Mouse (Mus musculus): ENCODE measurements at regions not wholly inside any gene's neighbourhood (a gene's known extent, or its start where the extent isn't known, plus 50 kb on each side); places are given as distances from the start of the nearest gene placed in this dataset.

DNA sequence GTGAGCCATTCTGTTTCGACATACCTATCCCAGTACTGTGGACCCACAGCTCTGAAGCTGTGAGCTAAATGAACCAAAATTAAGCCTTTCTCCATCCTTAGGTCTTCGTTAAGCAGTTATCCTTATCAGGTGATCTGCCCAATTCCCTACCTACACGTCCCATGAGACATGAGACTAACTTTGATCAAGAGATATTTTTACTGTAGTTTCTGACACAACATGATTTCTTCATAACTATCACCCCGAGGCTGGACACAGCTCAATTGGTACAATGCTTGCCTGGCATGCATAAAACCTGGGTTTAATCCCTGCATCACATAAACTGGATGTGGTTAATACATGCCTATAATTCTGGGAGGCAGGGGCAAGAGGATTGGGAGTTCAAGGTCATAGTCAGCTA lies 82.2 kb upstream of the Elovl6 start:
- no peak for DNase-seq (ENCODE audit: low read depth)

DNA sequence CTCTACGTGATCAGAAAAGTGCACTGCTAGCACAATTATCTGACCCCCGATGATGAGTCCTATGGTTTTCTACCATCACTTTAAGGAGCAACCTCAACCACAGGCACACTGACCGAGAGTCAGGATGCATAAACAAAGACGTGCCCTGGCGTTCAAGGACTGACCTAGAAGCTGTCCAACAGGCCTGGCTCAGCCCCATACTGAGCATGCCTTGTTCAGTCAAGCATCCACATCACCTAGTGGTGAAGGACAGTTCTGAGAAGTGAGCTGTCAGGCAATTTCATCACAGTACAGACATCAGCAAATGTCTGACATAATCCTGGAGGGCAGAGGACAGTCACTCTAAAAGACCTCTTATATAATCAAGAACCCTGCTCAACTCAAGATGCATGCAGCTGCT lies 81.5 kb upstream of the Elovl6 start:
- no peak for DNase-seq (ENCODE audit: low read depth)

DNA sequence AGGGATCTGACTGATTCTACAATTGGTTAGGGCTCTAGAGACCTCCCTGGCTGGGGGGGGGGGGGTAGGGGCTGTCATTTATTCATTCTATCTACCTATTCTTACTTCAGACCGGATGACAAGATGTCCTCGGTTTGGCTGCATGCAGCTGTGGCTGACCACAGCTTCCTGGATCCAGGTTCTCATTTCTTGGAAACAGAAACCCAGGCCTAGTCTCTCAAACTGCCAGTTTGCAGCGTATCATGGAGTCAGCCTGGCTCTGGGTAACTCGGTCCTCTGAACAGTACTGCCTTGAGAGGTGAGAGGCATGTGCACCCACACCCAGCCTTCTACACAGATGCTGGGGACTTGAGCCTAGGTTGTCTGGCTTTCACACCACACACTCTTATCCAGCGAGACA lies 62.1 kb upstream of the Elovl6 start:
- peak; percentile 46 for DNase-seq (ENCODE audit: low read depth)

DNA sequence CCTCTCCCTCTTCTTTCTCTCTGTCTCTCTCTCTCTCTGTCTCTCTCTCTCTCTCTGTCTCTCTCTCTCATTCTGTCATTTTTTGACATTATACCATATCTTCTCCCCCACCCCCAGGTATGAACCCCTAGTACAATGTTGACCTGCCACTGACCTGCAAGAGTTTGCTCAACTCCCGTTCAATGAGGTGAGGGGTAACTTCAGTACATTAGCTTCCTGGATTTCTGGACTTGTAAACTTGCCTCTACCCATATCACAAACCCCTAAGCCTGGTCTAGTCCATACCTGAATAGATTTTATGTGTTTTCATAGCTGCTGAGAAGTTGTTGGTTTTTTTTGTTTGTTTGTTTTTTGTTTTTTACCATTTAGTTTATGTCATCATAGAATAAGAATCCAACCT lies 60.8 kb upstream of the Elovl6 start:
- DNase-seq (ENCODE audit: low read depth) = no peak

DNA sequence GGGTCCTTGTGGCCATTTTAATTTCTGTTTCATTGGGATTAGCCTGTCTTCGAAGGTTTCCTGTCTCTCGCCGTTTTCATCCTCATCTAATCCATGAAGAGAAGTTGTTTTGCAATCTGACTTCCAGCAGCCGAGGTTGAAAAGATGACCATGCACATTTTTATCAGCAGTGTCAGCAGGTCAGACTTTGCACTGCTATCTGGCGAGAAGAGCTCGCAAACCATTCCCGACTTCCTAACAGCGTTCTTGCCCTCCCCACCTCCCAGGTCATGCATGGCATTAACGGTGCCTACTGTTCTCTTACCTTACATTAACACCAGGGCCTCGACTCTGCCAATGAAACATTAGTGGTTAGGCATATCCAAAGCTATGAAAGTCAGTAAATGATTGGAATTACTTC lies 60.1 kb upstream of the Elovl6 start:
- DNase-seq (ENCODE audit: low read depth) = no peak

DNA sequence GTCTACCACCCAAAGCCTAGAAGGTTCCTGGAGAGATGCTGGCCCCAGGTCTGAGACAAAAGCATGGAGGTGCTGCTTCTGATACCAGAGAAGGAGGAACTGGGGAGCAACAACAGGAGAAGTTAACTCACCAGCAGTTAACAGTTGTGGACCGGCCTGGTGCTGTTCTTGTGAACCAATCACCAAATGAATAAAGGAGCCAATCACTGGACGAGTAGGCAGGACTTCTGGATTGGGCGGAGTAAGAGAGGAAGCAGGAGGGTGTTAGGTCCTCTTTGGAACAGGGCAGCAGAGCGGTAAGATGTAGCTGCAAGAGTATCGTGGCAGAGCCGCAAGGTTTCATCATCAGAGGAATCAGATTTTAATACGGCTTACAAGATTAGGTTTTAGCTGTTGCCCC lies 57.7 kb upstream of the Elovl6 start:
- no peak for DNase-seq (ENCODE audit: low read depth)

DNA sequence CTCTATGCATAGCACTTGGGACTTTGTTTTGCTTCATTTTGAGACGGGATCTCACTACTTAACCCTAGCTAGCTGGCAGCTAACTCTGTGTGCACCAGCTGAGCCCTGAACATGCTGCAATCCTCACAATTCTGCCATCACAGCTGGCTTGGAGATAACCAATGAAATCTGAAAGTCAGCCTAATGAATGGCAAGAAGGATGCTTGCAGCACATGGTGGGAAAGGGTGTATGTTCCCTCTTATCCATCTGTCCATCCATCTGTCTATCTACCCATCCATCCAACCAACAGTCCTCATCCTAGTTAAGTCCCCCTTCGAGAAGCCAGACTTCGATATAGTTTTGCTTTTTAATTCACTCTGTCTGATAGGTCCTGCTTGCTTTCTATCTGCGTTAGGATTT lies 55.9 kb upstream of the Elovl6 start:
- DNase-seq (ENCODE audit: low read depth) = no peak

DNA sequence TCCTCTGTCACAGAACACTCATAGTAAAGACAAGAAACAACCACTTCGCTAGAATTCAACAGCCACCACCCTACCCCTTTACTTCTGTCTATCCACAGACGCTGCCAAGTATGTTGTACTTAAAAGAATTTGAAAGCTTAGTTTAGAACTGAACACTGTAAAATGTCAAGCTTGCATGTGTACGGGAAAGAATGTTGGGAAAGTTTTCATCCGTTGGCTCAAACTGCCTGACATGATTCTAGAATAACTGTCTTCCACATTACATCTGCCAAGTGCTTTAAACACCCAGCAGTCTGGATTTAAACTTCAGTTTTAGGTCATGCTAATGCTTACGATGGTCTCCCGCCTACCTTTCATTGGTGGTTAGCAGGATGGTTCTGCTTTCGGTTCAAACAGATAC lies 54.1 kb upstream of the Elovl6 start:
- no peak for DNase-seq (ENCODE audit: low read depth)

DNA sequence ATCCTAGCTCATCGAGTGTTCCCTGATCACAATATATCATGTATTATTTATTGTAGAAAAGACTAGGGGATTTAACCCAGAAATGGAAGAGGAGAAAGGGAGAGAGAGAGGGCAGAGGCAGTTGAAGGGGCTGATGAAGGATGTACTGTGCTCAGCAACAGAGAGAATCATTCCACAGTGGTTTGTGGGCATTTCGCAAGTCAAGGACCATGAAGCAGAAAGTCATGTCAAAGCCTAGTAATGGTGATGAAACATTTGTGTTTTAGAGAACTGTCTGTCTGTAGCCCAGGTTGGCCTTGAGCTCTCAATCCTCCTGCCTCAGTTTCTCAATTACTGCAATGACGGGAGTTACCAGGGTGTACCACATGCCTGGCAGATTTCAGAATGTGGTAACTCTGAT lies 50.9 kb upstream of the Elovl6 start:
- no peak for DNase-seq (ENCODE audit: low read depth)

All from induced T-regulatory cell, adult 2 months (primary cell).